Mouse (Mus musculus) intestine, postnatal 0 days (tissue): ENCODE measurements around the gene Rnf225. TPM values are rescaled to one million over a fixed set of nuclear protein-coding genes. Genes with fewer than 3 reads are reported as not detected.

ENCODE experiments used
- ATAC-seq: fragments of 200-750 bp; cut with Nextera tagmentation; 2 replicates; pipeline ENCODE4 v1.8.0; 2017; ENCODE audit warnings: mild to moderate bottlenecking, moderate TSS enrichment, moderate library complexity
- H3K27ac ChIP-seq: fragments of 300-500 bp; sonication (generic); 2 replicates; pipeline ENCODE4 v1.5.1; 2014; ENCODE audit warnings: mild to moderate bottlenecking, low read depth, low read length, moderate library complexity
- H3K27me3 ChIP-seq: fragments of 300-500 bp; sonication (generic); replicated peaks from 2 replicates; pipeline ENCODE4 v1.6.1; 2014; ENCODE audit warnings: low read length, mixed read lengths; ENCODE audit not compliant: control insufficient read depth, insufficient read depth
- H3K36me3 ChIP-seq: fragments of 300-500 bp; sonication (generic); 2 replicates; pipeline ENCODE4 v1.6.1; 2014; ENCODE audit warnings: mild to moderate bottlenecking, moderate library complexity; ENCODE audit not compliant: control insufficient read depth, insufficient read depth
- H3K4me1 ChIP-seq: fragments of 300-500 bp; sonication (generic); replicated peaks from 2 replicates; pipeline ENCODE4 v1.6.1; 2014; ENCODE audit warnings: antibody characterized with exemption, low read length, mixed read lengths; ENCODE audit not compliant: control insufficient read depth, insufficient read depth
- H3K4me2 ChIP-seq: fragments of 300-500 bp; sonication (generic); replicated peaks from 2 replicates; pipeline ENCODE4 v1.6.1; 2014; ENCODE audit warnings: low read depth, mild to moderate bottlenecking, moderate library complexity
- H3K4me3 ChIP-seq: fragments of 300-500 bp; sonication (generic); 2 replicates; pipeline ENCODE4 v1.5.1; 2014; ENCODE audit warnings: low read depth, low read length
- H3K9ac ChIP-seq: fragments of 300-500 bp; sonication (generic); 2 replicates; pipeline ENCODE4 v1.6.1; 2014; ENCODE audit warnings: mild to moderate bottlenecking, low read depth, low read length
- H3K9me3 ChIP-seq: fragments of 300-500 bp; sonication (generic); 2 replicates; pipeline ENCODE4 v1.6.1; 2016; ENCODE audit warnings: mixed run types; ENCODE audit not compliant: control insufficient read depth
- CTCF ChIP-seq: sonication (generic); IDR thresholded peaks from 2 replicates; pipeline ENCODE4 v1.5.1; 2016; ENCODE audit warnings: low read depth, mild to moderate bottlenecking, control low read depth, antibody characterized with exemption, moderate library complexity
- WGBS: fragments of 180-500 bp; shearing (Covaris S2); extraction: QIAGEN DNeasy Blood & Tissue Kit; methylation state at CpG from one replicate; pipeline ENCODE4 v1.1.7; 2014; 5-methylcytosine and 5-hydroxymethylcytosine counted together
- polyA plus RNA-seq: library from polyadenylated mRNA; unstranded; fragments of >200 nt; fragmentation: Nextera tagmentation; extraction: Ambion mirVana; gene quantifications from 2 replicates; pipeline ENCODE4 v1.2.1, GENCODE M21; 2015

Rnf225 gene
- polyA plus RNA-seq, 1 experiment from 2014 or later = 0.05 TPM

DNA sequence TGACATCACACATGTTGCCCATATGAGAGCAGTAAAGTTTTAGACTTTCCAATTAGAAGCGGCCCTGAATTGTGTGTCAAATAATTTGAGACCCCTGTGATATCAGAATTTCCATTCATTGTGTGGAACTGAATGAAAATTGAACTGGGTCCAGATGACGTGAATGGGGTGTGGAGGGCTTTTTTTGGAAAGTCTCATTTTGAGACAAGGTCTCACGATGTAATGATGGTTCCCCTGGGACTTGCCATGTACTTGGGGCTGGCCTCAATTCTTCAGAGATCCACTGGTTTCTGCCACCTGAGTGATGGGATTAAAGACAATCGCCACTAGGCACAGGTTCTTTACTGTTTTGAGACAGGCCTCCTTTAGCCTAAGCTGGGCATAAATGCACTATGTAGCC, 13.4 kb downstream of the Rnf225 start:
- H3K9me3 ChIP-seq = no peaks in the 10 kb centered on the region

DNA sequence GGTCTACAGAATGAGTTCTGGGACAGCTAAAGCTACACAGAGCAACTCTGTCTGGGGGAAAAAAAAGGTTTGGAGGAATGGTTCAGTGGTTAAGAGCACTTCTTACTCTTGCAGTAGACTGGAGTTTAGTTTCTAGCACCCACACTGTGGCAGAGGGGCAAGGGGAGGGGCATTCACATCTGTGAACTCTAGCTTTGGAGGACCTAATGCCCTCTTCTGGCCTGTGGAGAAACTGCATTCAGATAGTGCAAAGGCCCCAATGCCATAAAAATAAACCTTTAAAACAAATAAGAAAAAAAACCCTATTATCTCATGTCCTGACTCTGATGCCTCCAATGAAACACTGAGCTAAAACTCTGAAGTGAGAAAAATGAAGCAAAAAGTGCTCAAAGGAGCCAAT, 16.3 kb downstream of the Rnf225 start:
- Histone ChIP-seq H3K9me3 (no peaks in the 10 kb centered on the region), H3K4me1 (no peaks in the 10 kb centered on the region), H3K36me3 (no peaks in the 10 kb centered on the region), H3K27me3 (no peaks in the 10 kb centered on the region), H3K4me3 (no peak overlapping the region), H3K4me2 (no peak overlapping the region), H3K27ac (no peak overlapping the region), H3K9ac (no peak overlapping the region)
- TF ChIP-seq CTCF = peak; percentile 59
- no peak for ATAC-seq

More for the DNA sequence above, 13.4 kb downstream of the Rnf225 start:
- no peak overlapping the region for H3K27ac ChIP-seq
- H3K36me3 ChIP-seq = no peaks in the 10 kb centered on the region
- no peak overlapping the region for H3K9ac ChIP-seq
- H3K4me3 ChIP-seq = no peak overlapping the region
- 87% methylated on average over 4 of the region's 4 CpGs for WGBS
- no peak overlapping the region for H3K4me2 ChIP-seq
- H3K27me3 ChIP-seq = no peaks in the 10 kb centered on the region
- no peaks in the 10 kb centered on the region for H3K4me1 ChIP-seq
- ATAC-seq = no peak
- TF ChIP-seq CTCF = no peak

- Histone ChIP-seq H3K27me3 (no peaks in the 10 kb centered on the region), H3K9ac (peak overlapping the region; percentile 41), H3K4me1 (no peaks in the 10 kb centered on the region), H3K27ac (peak overlapping the region; percentile 80), H3K9me3 (no peaks in the 10 kb centered on the region), H3K4me3 (peak overlapping the region; percentile 35), H3K36me3 (no peaks in the 10 kb centered on the region), H3K4me2 (peak overlapping the region; percentile 67)
- peak; percentile 21; the same call in 1 of the 2 replicates for TF ChIP-seq CTCF
- peak; percentile 97 for ATAC-seq
- WGBS = 8% methylated on average over 35 of the region's 35 CpGs
These were observed 22.0 kb downstream of the Rnf225 start for GRCm38 (mm10) chr7:12949032-12949871.

- H3K36me3 ChIP-seq = no peaks in the 10 kb centered on the region
- no peak for TF ChIP-seq CTCF
- peak; percentile 74 for ATAC-seq
- no peaks in the 10 kb centered on the region for H3K4me1 ChIP-seq
- WGBS = under 1% methylated on average over 16 of the region's 16 CpGs
- peak overlapping the region; percentile 35 for H3K4me3 ChIP-seq
- peak overlapping the region; percentile 41; the same call in 1 of the 2 replicates for H3K9ac ChIP-seq
- H3K9me3 ChIP-seq = no peaks in the 10 kb centered on the region
- peak overlapping the region; percentile 80 for H3K27ac ChIP-seq
- no peaks in the 10 kb centered on the region for H3K27me3 ChIP-seq
- peak overlapping the region; percentile 67 for H3K4me2 ChIP-seq
These were observed 22.6 kb downstream of the Rnf225 start for GRCm38 (mm10) chr7:12949872-12950229.

DNA sequence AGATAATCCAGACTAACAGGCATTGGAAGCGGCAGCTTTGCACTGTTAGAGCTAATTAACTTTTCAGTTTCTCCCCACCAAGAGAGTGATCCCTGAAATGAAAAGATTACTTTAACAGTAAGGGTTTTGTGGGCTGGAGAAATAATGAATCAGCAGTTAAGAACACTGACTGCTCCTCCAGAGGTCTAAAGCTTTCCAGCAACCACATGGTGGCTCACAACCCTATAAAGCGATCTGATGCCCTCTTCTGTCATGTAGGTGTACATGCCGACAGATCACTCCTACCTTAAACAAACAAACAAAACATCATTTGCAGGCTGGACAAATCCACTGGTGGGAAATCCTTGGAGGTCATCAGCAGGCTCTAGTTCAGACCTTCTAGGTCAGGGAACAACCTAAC, 27.7 kb downstream of the Rnf225 start:
- H3K9me3 ChIP-seq = no peaks in the 10 kb centered on the region
- no peaks in the 10 kb centered on the region for H3K27me3 ChIP-seq
- no peaks in the 10 kb centered on the region for H3K36me3 ChIP-seq
- H3K4me1 ChIP-seq = no peaks in the 10 kb centered on the region; the same call in 1 of the 2 replicates
- peak; percentile 58 for TF ChIP-seq CTCF
- ATAC-seq = no peak
- no peak overlapping the region for H3K9ac ChIP-seq
- H3K27ac ChIP-seq = no peak overlapping the region
- no peak overlapping the region for H3K4me3 ChIP-seq
- H3K4me2 ChIP-seq = no peak overlapping the region
- WGBS = 42% methylated on average over 3 of the region's 3 CpGs

DNA sequence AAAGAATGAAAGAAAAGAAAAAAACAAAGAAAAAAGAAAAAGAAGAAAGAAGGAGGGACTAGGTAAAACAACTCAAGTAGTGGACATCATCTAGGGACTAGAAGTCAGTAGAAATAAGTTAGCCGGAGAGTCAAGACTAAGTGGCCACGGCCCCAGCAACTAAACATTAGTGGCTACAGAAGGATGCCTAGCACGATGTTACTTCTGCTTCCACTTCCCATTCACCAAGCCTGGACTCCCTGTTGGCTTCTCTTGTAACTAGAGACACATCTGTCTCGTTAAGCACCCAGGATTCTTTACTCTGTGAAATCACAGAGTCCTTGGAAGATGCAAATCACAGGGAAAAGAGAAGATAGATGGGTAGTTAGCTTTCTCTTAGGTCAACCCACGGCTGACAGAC, 30.3 kb downstream of the Rnf225 start:
- H3K9ac ChIP-seq = no peak overlapping the region
- H3K36me3 ChIP-seq = no peaks in the 10 kb centered on the region
- WGBS = 73% methylated on average over 5 of the region's 5 CpGs
- TF ChIP-seq CTCF = no peak
- H3K9me3 ChIP-seq = no peaks in the 10 kb centered on the region
- no peak overlapping the region for H3K4me3 ChIP-seq
- no peaks in the 10 kb centered on the region; the same call in 1 of the 2 replicates for H3K4me1 ChIP-seq
- no peaks in the 10 kb centered on the region for H3K27me3 ChIP-seq
- no peak overlapping the region for H3K4me2 ChIP-seq
- no peak for ATAC-seq
- no peak overlapping the region for H3K27ac ChIP-seq
